Mouse (Mus musculus) neutrophil, adult 83 days (primary cell): Measurements from ENCODE around the gene Olfr1386. TPM values are rescaled to one million over a fixed set of nuclear protein-coding genes. Genes with fewer than 3 reads are reported as not detected.

ENCODE experiments used
- total RNA-seq, 2 experiments: library from RNA; stranded (reverse); gene quantifications; one replicate each; pipeline ENCODE4 v1.2.4; 2023

Gene Olfr1386
- not detected for total RNA-seq

GRCm38 (mm10) chr11:49464746-49465145, at the start of gene Olfr1386:
Gene Olfr1386, plus strand, starts transcription at chr11:49465046.

GRCm38 (mm10) chr11:49422767-49423166, 42.1 kb upstream of the Olfr1386 start, which contains the start of gene Olfr1389:
Gene Olfr1389, plus strand, starts transcription at chr11:49423067.

GRCm38 (mm10) chr11:49436411-49436810, 28.4 kb upstream of the Olfr1386 start, which contains the start of gene Olfr1388:
Gene Olfr1388, plus strand, starts transcription at chr11:49436624.

GRCm38 (mm10) chr11:49455043-49455442, 9.8 kb upstream of the Olfr1386 start, which contains the start of gene Olfr1387:
Gene Olfr1387, plus strand, starts transcription at chr11:49455343.

GRCm38 (mm10) chr11:49488770-49489169, 23.9 kb downstream of the Olfr1386 start, which contains the start of gene Olfr1385:
Gene Olfr1385, plus strand, starts transcription at chr11:49489070.

GRCm38 (mm10) chr11:49519348-49519747, 54.5 kb downstream of the Olfr1386 start, which contains the start of gene Olfr1383:
Gene Olfr1383, plus strand, starts transcription at chr11:49519648.

Other genes starting within 250 kb of the Olfr1386 start
- 10 to 100 TPM; 69.3 to 81.5 TPM for gene Mgat1, start 220.9 kb upstream of the Olfr1386 start, total RNA-seq
- under 1 TPM in 1 of 2 experiments, not detected in 1; 0.73 TPM for gene Olfr1393, start 186.7 kb upstream of the Olfr1386 start, total RNA-seq
- gene Olfr1392, start 179.8 kb upstream of the Olfr1386 start, total RNA-seq: not detected
- gene Olfr10, start 160.3 kb upstream of the Olfr1386 start, total RNA-seq: not detected
- not detected for gene Olfr1391, start 142.3 kb upstream of the Olfr1386 start, total RNA-seq
- gene Olfr1390, start 129.9 kb upstream of the Olfr1386 start, total RNA-seq: not detected
- gene Olfr1389, start 42.0 kb upstream of the Olfr1386 start, total RNA-seq: not detected
- gene Olfr1388, start 28.4 kb upstream of the Olfr1386 start, total RNA-seq: under 1 TPM; 0.26 to 0.28 TPM
- not detected for gene Olfr1387, start 9.7 kb upstream of the Olfr1386 start, total RNA-seq
- not detected for gene Olfr1385, start 24.0 kb downstream of the Olfr1386 start, total RNA-seq
- gene Olfr1384, start 41.7 kb downstream of the Olfr1386 start, total RNA-seq: not detected
- gene Olfr1383, start 54.6 kb downstream of the Olfr1386 start, total RNA-seq: not detected
- not detected for gene Olfr1382, start 63.2 kb downstream of the Olfr1386 start, total RNA-seq
- gene Olfr1381, start 78.4 kb downstream of the Olfr1386 start, total RNA-seq: not detected
- gene Olfr1380, start 91.8 kb downstream of the Olfr1386 start, total RNA-seq: not detected
- gene Flt4, start 144.2 kb downstream of the Olfr1386 start, total RNA-seq: under 1 TPM; 0.04 to 0.20 TPM
- gene Scgb3a1, start 198.6 kb downstream of the Olfr1386 start, total RNA-seq: not detected
- 10 to 100 TPM; 52.4 to 56.5 TPM for gene Cnot6, start 247.7 kb downstream of the Olfr1386 start, total RNA-seq